20 mouse cellular contexts compared by ENCODE assay signal in the genomic region with DNA sequence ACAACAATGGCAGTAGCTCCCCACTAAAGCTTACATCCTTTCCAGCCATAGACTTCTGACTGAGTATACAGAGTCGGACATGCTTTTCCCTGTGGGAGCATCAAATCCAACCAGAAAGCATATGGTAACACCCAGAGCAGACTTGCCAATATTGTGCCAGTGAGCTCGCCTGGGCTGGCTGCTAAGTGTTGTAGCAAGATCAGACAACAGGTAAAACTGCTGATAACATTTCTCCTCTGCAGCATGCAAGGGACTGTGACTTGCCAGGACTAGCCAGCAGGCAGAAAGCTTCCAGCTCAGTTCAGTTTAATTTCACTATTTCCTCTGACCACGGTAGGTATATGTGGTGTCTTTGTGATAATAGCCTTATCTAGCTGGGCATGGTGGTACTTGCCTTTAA. TPM values are rescaled to one million over a fixed set of nuclear protein-coding genes. Genes with fewer than 3 reads are reported as not detected.
A peak's percentile ranks its signal among the peaks of the same experiment; 100 is the strongest.
DNase-seq lines count a peak whose midpoint lies in the region.
"Had no signal": no experiment of that assay in that cellular context is flagged by ENCODE, and none has a peak within 500 bp of the region (broad histone marks: within the 10 kb centered on the region; RNA-seq: fewer than 3 reads in every experiment).

No protein-coding gene starts in this region.

- peak; percentile 50 for DNase-seq in urinary bladder, postnatal 14 days (ENCODE audit: low spot score)
- no peak for DNase-seq in urinary bladder, postnatal 10 days (ENCODE audit: low spot score)
- DNase-seq in urinary bladder, postnatal 36 days (ENCODE audit: low spot score in 2 of 2) = peak; percentile 16 to 44
- DNase-seq in urinary bladder, adult 2 months (ENCODE audit: low spot score) = no peak
- DNase-seq: adrenal gland, adult 2 months; adrenal gland, adult 8-10 months; adrenal gland, postnatal 10 days; adrenal gland, postnatal 14 days; adrenal gland, postnatal 25 days; adrenal gland, postnatal 36 days; B cell, adult 2 months; cerebellum, adult 11 months; cerebellum, adult 11-12 months; cerebellum, adult 18-20 months had no signal

RNA-seq across cellular contexts. Expression of gene Vrtn, which starts 9.0 kb away (rescaled TPM):
- not detected in 2 replicates for polyA plus RNA-seq in urinary bladder, adult 2 months (2012; rRNA removed)
- polyA plus RNA-seq: activated CD4-positive, CD25-positive, alpha-beta regulatory T cell, adult 4 months; adrenal gland, adult 2 months; brain, embryonic 14.5 days; C2C12; CD4-positive, CD25-positive, alpha-beta regulatory T cell, adult 4 months; G1E; Patski had no signal

RNA-seq across cellular contexts. Expression of gene Abcd4, which starts 14.7 kb away (rescaled TPM):
- polyA plus RNA-seq in urinary bladder, adult 2 months (2012; rRNA removed) = 31.0 and 39.8 TPM in 2 replicates

Comparison
In these comparisons a context has a peak if more than half of its experiments do, and no peak if none do; other contexts are left out.
1. DNase-seq: peak in urinary bladder, postnatal 14 days (single experiment) and urinary bladder, postnatal 36 days (2 of 2); none in urinary bladder, postnatal 10 days (single experiment) and urinary bladder, adult 2 months (single experiment).